Mouse (Mus musculus): ENCODE data around the gene Hnrnpul2.
A peak's percentile ranks its signal among the peaks of the same experiment; 100 is the strongest.
"Not testable (repeated sequence)": the region's sequence is repeated elsewhere in the genome, so short reads cannot be mapped to it uniquely, and the experiment has no call there.

Hnrnpul2 gene

DNA sequence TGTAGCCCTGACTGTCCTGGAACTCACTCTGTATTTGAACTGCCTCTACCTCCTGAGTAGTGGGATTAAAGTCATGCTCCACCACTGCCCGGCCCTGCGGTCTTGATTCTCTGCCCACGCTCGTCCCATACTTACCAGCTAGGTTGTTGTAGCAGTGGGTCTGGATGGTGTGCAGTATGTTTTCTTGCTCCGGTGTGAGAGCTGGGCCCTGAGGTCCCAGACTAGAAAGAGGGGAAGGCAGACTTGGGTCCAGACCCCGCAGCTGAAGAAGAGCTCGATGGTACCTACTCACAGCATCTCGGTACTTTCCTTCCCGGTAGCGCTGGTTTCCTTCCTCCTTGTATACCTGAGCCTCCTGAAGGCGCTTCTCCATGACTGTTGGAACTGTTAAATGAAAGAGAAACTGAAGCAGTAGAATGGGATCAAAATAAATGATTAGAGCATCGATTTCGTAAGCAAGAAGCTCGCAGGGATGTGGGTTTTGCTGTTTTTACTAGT, 1.5 kb upstream of the Hnrnpul2 start:
- no peak for DNase-seq (ENCODE audit: low read depth, low spot score)

- DNase-seq (ENCODE audit: low read depth, low spot score) = peak; percentile 96
These were observed 812 bp upstream of the Hnrnpul2 start, which contains the start of gene Ttc9c for GRCm38 (mm10) chr19:8818801-8819595. Gene Ttc9c (minus strand): TSS chr19:8819333.

GRCm38 (mm10) chr19:8820424-8820956, 680 bp downstream of the Hnrnpul2 start:
- no peak for DNase-seq (ENCODE audit: low read depth, low spot score)

GRCm38 (mm10) chr19:8821146-8821545, 1.3 kb downstream of the Hnrnpul2 start:
- no peak for DNase-seq (ENCODE audit: low read depth, low spot score)

- no peak for DNase-seq (ENCODE audit: low read depth, low spot score)
These were observed 2.9 kb downstream of the Hnrnpul2 start for GRCm38 (mm10) chr19:8822696-8823095.

GRCm38 (mm10) chr19:8829660-8830059, 9.8 kb downstream of the Hnrnpul2 start, which contains the start of gene AC129217.1:
Gene AC129217.1 (plus strand): TSS chr19:8829773.
- DNase-seq (ENCODE audit: low read depth, low spot score) = no peak

DNA sequence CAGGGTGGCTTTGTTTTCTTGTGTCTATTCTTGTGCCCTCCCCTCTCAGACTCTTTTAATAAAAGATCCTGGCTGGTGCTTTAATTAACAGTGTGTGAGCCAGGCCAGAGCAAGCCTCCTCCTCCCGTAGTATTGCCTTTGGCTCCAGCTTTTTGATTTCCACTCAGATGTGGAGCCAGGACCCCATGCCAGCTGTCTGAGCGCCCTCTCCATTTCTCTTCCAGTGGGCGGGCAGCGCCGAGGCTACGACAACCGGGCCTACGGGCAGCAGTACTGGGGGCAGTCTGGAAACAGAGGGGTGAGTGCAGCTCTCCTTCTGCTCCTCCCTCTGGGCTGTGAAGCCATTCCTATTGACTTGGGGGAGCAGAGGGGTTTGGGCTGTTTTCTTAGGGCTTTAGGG, 10.9 kb downstream of the Hnrnpul2 start:
- no peak for DNase-seq (ENCODE audit: low read depth, low spot score)

- DNase-seq (ENCODE audit: low read depth, low spot score) = no peak
These were observed 11.5 kb downstream of the Hnrnpul2 start for GRCm38 (mm10) chr19:8831262-8831661.

DNA sequence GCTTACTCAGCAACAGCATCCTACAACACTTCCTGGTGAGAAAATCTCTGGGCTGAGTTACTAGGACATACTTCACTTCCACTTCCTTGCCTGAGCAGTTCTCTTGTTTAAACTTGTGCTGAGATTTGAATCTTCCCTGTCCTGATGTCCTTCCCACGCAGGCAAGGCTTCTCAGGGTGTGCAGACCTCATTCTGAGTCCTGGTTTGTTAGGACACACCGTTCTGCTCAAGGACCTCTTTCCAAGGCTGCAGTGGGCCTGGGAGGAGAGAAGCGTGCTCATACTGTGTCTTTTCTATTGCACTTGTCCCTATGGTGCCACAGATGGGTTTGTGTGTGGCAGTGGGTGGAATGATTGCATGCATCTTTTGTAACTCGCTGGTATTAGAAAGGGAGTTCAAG, 13.2 kb downstream of the Hnrnpul2 start:
- no peak for DNase-seq (ENCODE audit: low read depth, low spot score)

- DNase-seq (ENCODE audit: low read depth, low spot score) = not testable (repeated sequence)
These were observed 16.5 kb downstream of the Hnrnpul2 start for GRCm38 (mm10) chr19:8836327-8836726.

DNA sequence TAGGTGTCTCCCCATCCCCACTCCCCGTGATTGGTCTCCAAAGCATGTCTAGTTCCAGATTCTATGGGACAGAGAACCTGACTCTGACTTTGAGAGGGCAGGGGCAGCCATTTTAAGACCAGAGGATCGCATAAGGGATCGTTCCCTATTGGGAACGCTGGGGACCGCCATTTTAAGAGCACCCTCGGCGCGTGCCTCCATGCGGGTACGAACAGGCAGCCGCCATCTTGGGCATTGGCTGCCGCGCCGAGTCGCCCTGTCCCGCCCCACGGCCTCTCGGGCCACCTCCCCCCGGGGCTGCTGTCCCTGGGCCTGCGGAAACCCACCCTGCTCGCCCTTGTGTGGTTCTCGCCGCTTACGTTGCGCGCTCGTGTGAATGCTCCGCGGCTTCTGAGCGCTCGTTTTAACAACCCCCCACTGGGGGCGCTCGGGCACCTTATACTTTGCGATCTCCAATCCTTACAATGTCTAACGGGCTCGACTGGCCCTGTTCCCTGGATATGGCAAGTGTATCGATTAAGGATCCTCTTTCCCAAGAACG, 17.5 kb downstream of the Hnrnpul2 start, which contains the start of gene Bscl2:
Bscl2 (plus strand) TSS at position 217 of the 541 bp plus-strand sequence.
- peak; percentile 70 for DNase-seq (ENCODE audit: low read depth, low spot score)

GRCm38 (mm10) chr19:8838041-8838730, 18.4 kb downstream of the Hnrnpul2 start:
- DNase-seq (ENCODE audit: low read depth, low spot score) = peak; percentile 41

DNA sequence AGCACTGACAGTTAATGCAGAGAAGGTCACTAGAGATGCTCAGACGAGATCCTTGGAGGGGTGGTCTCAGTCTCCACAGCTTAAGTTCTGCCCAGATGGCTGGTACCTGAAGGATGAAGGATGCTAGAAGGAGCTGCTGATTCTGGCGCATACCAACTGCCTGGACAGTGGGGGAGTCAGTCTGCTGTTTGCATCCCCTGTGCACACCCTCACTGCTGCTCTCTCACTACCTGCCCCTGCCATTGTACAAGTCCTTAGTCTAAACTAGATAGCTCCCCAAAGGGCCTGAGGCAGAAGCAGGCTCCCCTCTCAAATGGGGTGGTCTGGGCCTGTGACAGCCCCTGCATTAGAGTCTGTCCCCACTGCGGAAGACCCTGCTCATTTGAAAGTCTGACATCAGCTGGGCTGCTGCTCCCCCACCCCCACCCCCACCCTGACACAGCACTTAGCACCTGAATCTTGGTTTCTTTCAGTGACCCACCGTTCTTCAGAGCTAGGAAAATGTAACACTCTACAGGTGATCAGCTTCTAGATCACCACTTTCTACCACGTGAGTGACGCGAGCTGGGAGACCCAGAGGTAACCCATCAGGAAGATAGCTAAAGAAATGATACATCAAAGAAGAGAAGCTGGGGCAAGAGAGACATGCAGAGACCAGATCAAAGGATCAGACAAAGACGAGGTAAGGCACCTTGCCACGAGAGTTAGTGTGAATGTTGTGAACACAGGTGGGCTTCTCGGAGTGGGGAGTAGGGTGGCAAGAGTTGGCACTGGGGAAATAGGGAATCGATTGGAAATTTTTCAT, 19.5 kb downstream of the Hnrnpul2 start, which contains the start of gene Gng3:
Gng3 (minus strand) TSS at position 92 of the 805 bp plus-strand sequence.
- no peak for DNase-seq (ENCODE audit: low read depth, low spot score)

GRCm38 (mm10) chr19:8839908-8840791, 20.3 kb downstream of the Hnrnpul2 start:
- peak; percentile 54 for DNase-seq (ENCODE audit: low read depth, low spot score)

- no peak for DNase-seq (ENCODE audit: low read depth, low spot score)
These were observed 21.2 kb downstream of the Hnrnpul2 start for GRCm38 (mm10) chr19:8841012-8841411.

DNA sequence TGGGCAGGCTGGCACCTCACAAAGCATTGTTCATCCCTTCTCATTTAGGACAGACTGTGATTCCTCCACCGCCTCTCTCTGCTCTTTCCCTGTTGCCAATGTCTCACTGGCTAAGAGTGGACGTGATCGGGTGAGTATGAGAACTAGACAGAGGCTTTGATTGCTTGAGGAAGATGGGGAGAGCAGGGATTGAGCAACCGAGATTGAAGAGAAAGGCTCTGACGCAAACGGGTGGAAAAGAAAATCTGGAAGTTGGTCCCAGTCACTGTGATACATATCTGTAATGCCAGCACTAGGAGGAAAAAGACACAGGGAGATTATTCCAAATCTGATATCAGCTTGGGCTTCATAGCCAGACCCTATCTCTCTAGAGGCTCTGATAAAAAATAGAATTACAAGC, 23.2 kb downstream of the Hnrnpul2 start:
- no peak for DNase-seq (ENCODE audit: low read depth, low spot score)

DNA sequence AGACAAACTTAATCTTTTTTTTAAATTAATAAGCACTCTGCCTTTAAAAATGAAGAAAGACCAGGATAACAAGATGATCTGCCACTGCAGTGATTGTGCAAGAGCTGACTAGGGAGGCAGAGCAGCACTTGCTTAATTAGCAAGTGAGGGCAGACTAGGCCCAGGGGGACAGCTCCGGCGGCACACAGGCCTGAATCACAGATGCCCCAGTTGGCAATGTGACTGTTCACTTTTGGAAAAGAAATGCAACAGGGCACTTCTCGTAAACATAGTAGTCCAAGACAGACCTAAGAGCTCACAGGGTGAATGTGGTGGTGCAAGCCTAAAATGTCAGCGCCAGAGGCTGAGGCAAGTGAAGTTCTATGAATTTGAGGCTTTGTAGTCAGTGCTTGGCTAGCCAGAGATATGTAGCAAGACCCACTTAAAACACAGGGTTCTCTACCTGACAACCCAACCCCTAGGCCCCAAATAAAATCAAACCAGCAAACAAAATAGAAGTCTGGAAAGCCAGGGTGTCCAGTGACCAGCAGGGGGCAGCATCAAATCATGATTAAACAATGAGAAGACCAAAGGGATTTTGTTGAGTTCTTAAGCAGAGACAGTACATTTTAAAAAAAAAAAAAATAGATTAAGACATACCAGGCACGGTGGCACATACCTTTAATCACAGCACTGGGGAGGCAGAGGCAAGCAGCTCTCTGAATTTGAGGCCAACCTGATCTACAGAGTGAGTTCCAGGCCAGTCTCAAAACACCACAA, 24.7 kb downstream of the Hnrnpul2 start:
- DNase-seq (ENCODE audit: low read depth, low spot score) = peak; percentile 56

DNA sequence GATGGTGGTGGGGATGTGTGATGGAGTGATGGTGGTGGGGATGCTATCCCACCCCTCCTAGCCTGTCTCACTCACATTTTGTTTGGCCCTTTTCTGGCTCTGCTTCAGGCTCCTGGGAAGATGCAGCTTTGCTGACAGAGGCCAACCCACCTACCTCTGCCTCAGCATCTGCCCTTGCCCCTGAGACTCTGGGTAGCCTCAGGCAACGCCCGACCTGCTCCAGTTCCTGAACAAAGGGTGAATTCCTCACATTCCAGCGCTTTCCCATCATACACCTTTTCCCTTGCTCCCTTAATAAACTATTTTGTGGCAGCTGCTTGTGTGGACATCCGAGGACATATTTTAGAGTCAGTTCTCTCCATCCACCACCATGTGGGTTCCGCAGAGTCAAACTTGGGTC, 28.5 kb downstream of the Hnrnpul2 start:
- DNase-seq (ENCODE audit: low read depth, low spot score) = no peak

GRCm38 (mm10) chr19:8850402-8850901, 30.6 kb downstream of the Hnrnpul2 start, which contains the start of gene Lrrn4cl:
Gene Lrrn4cl (plus strand): TSS chr19:8850768.
- peak; percentile 89 for DNase-seq (ENCODE audit: low read depth, low spot score)

All from skeletal muscle tissue, adult 2 months (tissue).